Mouse (Mus musculus) myocyte (in vitro differentiated cells): ENCODE measurements around the gene Hist1h4j.

Source experiments
- E2F4 ChIP-seq: IDR thresholded peaks from one replicate; pipeline ENCODE4 v1.6.1; 2011; ENCODE audit warnings: mild to moderate bottlenecking, control low read depth, moderate library complexity; ENCODE audit not compliant: insufficient read depth
- MAX ChIP-seq: IDR thresholded peaks from one replicate; pipeline ENCODE4 v1.6.1; 2011; ENCODE audit warnings: low read depth, mild to moderate bottlenecking, control low read depth
- POLR2A ChIP-seq: IDR thresholded peaks from one replicate; pipeline ENCODE4 v1.6.1; 2011; ENCODE audit warnings: low read depth, mild to moderate bottlenecking, control low read depth, moderate library complexity; ENCODE audit not compliant: insufficient read length
- REST ChIP-seq: IDR thresholded peaks from one replicate; pipeline ENCODE4 v1.6.1; 2011; ENCODE audit warnings: mild to moderate bottlenecking, control low read depth, moderate library complexity; ENCODE audit not compliant: insufficient read depth, insufficient read length
- USF1 ChIP-seq: IDR thresholded peaks from one replicate; pipeline ENCODE4 v1.6.1; 2011; ENCODE audit warnings: low read depth, mild to moderate bottlenecking, control low read depth, moderate library complexity

- TF ChIP-seq REST (no peak), E2F4 (no peak), MAX (no peak), POLR2A (no peak), USF1 (no peak)
These were observed 17.5 kb downstream of the Hist1h4j start for GRCm38 (mm10) chr13:21752356-21752755.
